Mouse (Mus musculus): ENCODE results near the gene Ptprf.

GRCm38 (mm10) chr4:118270706-118271105, 20.5 kb downstream of the Ptprf start:
- TF ChIP-seq POLR2A (IDR thresholded peaks at IDR 0.05; ENCODE audit: insufficient read length, low read depth) (no peak), POLR2AphosphoS2 (IDR thresholded peaks at IDR 0.05; ENCODE audit: insufficient read length, low read depth) (no peak)

Data from myocyte (in vitro differentiated cells).